In the genomic region with DNA sequence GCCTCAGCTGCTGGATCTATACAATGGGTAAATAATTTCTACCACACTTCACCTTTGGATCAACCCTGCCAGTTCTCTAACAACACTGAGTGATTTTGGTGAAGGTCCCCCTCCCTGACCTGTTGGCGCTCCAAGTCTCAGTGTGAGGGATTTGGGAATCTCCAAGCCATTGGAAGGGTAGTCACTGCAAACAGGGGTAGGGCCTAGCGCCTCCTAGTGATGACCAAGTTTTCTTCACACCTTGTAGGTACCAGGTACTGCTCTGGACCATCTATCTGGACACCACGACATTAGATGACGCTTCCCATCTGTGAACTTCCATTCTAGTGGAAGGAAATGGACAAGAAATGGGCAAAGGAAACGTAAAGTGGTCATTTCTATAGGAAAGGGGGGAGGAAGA, we compare ENCODE assay signal across 9 mouse cellular contexts. TPM values are rescaled to one million over a fixed set of nuclear protein-coding genes. Genes with fewer than 3 reads are reported as not detected.
A peak's percentile ranks its signal among the peaks of the same experiment; 100 is the strongest.
DNase-seq lines count a peak whose midpoint lies in the region; ATAC-seq lines count a peak whose summit lies in the region.
"Had no signal": no experiment of that assay in that cellular context is flagged by ENCODE, and none has a peak within 500 bp of the region (broad histone marks: within the 10 kb centered on the region; RNA-seq: fewer than 3 reads in every experiment).

No protein-coding gene starts in this region.

- no peak for ATAC-seq in kidney, embryonic 16.5 days (ENCODE audit: low FRiP score, low TSS enrichment)
- ATAC-seq in embryonic facial prominence, embryonic 12.5 days (ENCODE audit: insufficient number of reproducible peaks, insufficient read depth, low FRiP score, low TSS enrichment) = no peak
- no peak for ATAC-seq in neural tube, embryonic 12.5 days (ENCODE audit: low FRiP score, low read depth)

- no peak overlapping the region; the same call in 1 of the 2 replicates for H3K9ac ChIP-seq in kidney, embryonic 16.5 days (replicated peaks; ENCODE audit: low read length)
- no peak overlapping the region for H3K9ac ChIP-seq in embryonic facial prominence, embryonic 12.5 days
- no peak overlapping the region for H3K9ac ChIP-seq in neural tube, embryonic 12.5 days

- no peaks in the 10 kb centered on the region for H3K36me3 ChIP-seq in kidney, embryonic 16.5 days (ENCODE audit: insufficient read depth, low read length)
- H3K36me3 ChIP-seq in embryonic facial prominence, embryonic 12.5 days = no peaks in the 10 kb centered on the region
- H3K36me3 ChIP-seq in neural tube, embryonic 12.5 days = no peaks in the 10 kb centered on the region

- peak overlapping the region; percentile 59 for H3K4me3 ChIP-seq in kidney, embryonic 16.5 days (ENCODE audit: low read length)
- peak overlapping the region; percentile 63 for H3K4me3 ChIP-seq in embryonic facial prominence, embryonic 12.5 days
- H3K4me3 ChIP-seq in neural tube, embryonic 12.5 days = peak overlapping the region; percentile 43; the same call in 1 of the 2 replicates
- H3K4me3 ChIP-seq: megakaryocyte, embryonic 14.5 days had no signal

- peaks cover 52% of the 10 kb centered on the region for H3K27me3 ChIP-seq in kidney, embryonic 16.5 days (ENCODE audit: insufficient read depth, low read length)
- H3K27me3 ChIP-seq in embryonic facial prominence, embryonic 12.5 days = peaks cover 59% of the 10 kb centered on the region
- H3K27me3 ChIP-seq in neural tube, embryonic 12.5 days (replicated peaks) = peaks cover 63% of the 10 kb centered on the region

- no peak overlapping the region for H3K27ac ChIP-seq in kidney, embryonic 16.5 days (ENCODE audit: low read length)
- no peak overlapping the region for H3K27ac ChIP-seq in embryonic facial prominence, embryonic 12.5 days
- H3K27ac ChIP-seq in neural tube, embryonic 12.5 days = no peak overlapping the region

- WGBS in kidney, embryonic 16.5 days = 19% methylated on average over 5 of the region's 5 CpGs
- WGBS in embryonic facial prominence, embryonic 12.5 days = 14% methylated on average over 5 of the region's 5 CpGs
- 14% methylated on average over 5 of the region's 5 CpGs for WGBS in neural tube, embryonic 12.5 days

- no peaks in the 10 kb centered on the region for H3K9me3 ChIP-seq in kidney, embryonic 16.5 days (ENCODE audit: low read length)
- H3K9me3 ChIP-seq in embryonic facial prominence, embryonic 12.5 days = no peaks in the 10 kb centered on the region
- no peaks in the 10 kb centered on the region for H3K9me3 ChIP-seq in neural tube, embryonic 12.5 days
- H3K9me3 ChIP-seq: megakaryocyte, embryonic 14.5 days had no signal

- no peak for DNase-seq in kidney, postnatal 14 days
- peak; percentile 25 for DNase-seq in induced T-regulatory cell, adult 2 months (ENCODE audit: low read depth)
- DNase-seq in gastrocnemius, adult 8-10 months (ENCODE audit: low spot score in 2 of 2) = no peak
- DNase-seq in embryo, embryonic 10.5 days (ENCODE audit: low spot score) = no peak
- DNase-seq: gastrocnemius, postnatal 10 days had no signal

- H3K4me1 ChIP-seq in kidney, embryonic 16.5 days (ENCODE audit: insufficient read depth, low read length) = peaks cover 18% of the 10 kb centered on the region
- 0 out of 2 replicates have a peak, but pooled peaks cover 13% of the 10 kb centered on the region for H3K4me1 ChIP-seq in embryonic facial prominence, embryonic 12.5 days
- H3K4me1 ChIP-seq in neural tube, embryonic 12.5 days = peaks cover 12% of the 10 kb centered on the region

- H3K4me2 ChIP-seq in kidney, embryonic 16.5 days (replicated peaks; ENCODE audit: low read depth, low read length) = peak overlapping the region; percentile 95
- peak overlapping the region; percentile 94 for H3K4me2 ChIP-seq in embryonic facial prominence, embryonic 12.5 days (replicated peaks)
- H3K4me2 ChIP-seq in neural tube, embryonic 12.5 days (replicated peaks) = peak overlapping the region; percentile 85; the same call in 1 of the 2 replicates

RNA-seq across cellular contexts. Expression of gene Htr6, which starts 0.5 kb away (rescaled TPM):
- 0.12 and 0.15 TPM in 2 replicates for polyA plus RNA-seq in kidney, embryonic 16.5 days (2015; fragmentation: Nextera tagmentation; extraction: Ambion mirVana)
- polyA plus RNA-seq in embryonic facial prominence, embryonic 12.5 days (2016; fragmentation: Nextera tagmentation; extraction: Ambion mirVana) = 0.40 and 0.67 TPM in 2 replicates
- polyA plus RNA-seq in neural tube, embryonic 12.5 days (2016; fragmentation: Nextera tagmentation; extraction: Ambion mirVana) = 0.10 TPM in 1 of 2 replicates, not detected in the other
- total RNA-seq in gastrocnemius, adult 8-10 months (2022) = not detected
- total RNA-seq: gastrocnemius, postnatal 10 days had no signal

RNA-seq across cellular contexts. Expression of gene Nbl1, which starts 16.9 kb away (rescaled TPM):
- polyA plus RNA-seq in kidney, embryonic 16.5 days (2015; fragmentation: Nextera tagmentation; extraction: Ambion mirVana) = 27.6 and 31.1 TPM in 2 replicates
- polyA plus RNA-seq in embryonic facial prominence, embryonic 12.5 days (2016; fragmentation: Nextera tagmentation; extraction: Ambion mirVana) = 160 and 161 TPM in 2 replicates
- polyA plus RNA-seq in neural tube, embryonic 12.5 days (2016; fragmentation: Nextera tagmentation; extraction: Ambion mirVana) = 45.2 and 47.0 TPM in 2 replicates
- total RNA-seq in gastrocnemius, adult 8-10 months (2022) = 10 to 100 TPM; 11.6 to 26.3 (median 16.5) TPM

RNA-seq across cellular contexts. Expression of gene Minos1, which starts 55.0 kb away (rescaled TPM):
- polyA plus RNA-seq in kidney, embryonic 16.5 days (2015; fragmentation: Nextera tagmentation; extraction: Ambion mirVana) = 470 and 478 TPM in 2 replicates
- polyA plus RNA-seq in embryonic facial prominence, embryonic 12.5 days (2016; fragmentation: Nextera tagmentation; extraction: Ambion mirVana) = 505 and 512 TPM in 2 replicates
- 430 and 438 TPM in 2 replicates for polyA plus RNA-seq in neural tube, embryonic 12.5 days (2016; fragmentation: Nextera tagmentation; extraction: Ambion mirVana)
- total RNA-seq in gastrocnemius, adult 8-10 months (2022) = 100 to 1,000 TPM; 289 to 395 (median 341) TPM
